Mouse (Mus musculus) stomach, postnatal 0 days (tissue): ENCODE measurements at regions not wholly inside any gene's neighbourhood (a gene's known extent, or its start where the extent isn't known, plus 50 kb on each side); places are given as distances from the start of the nearest gene placed in this dataset.

Experiments used
- ATAC-seq: fragments of 200-750 bp; cut with Nextera tagmentation; 2 replicates; pipeline ENCODE4 v1.8.0; 2017; ENCODE audit not compliant: low FRiP score, low TSS enrichment
- DNase-seq: peaks from one replicate; pipeline ENCODE4 v3.0.0-alpha.2; 2016; ENCODE audit warnings: low spot score
- H3K27ac ChIP-seq: fragments of 300-500 bp; sonication (generic); replicated peaks from 2 replicates; pipeline ENCODE4 v1.5.1; 2014; ENCODE audit warnings: mild to moderate bottlenecking, control low read depth
- H3K27me3 ChIP-seq: fragments of 300-500 bp; sonication (generic); 2 replicates; pipeline ENCODE4 v1.6.1; 2014; ENCODE audit warnings: low read length; ENCODE audit not compliant: control insufficient read depth, insufficient read depth
- H3K36me3 ChIP-seq: fragments of 300-500 bp; sonication (generic); 2 replicates; pipeline ENCODE4 v1.6.1; 2014; ENCODE audit warnings: low read length, mixed read lengths; ENCODE audit not compliant: control insufficient read depth, insufficient read depth
- H3K4me1 ChIP-seq: fragments of 300-500 bp; sonication (generic); replicated peaks from 2 replicates; pipeline ENCODE4 v1.6.1; 2014; ENCODE audit warnings: antibody characterized with exemption; ENCODE audit not compliant: control insufficient read depth, insufficient read depth
- H3K4me2 ChIP-seq: fragments of 300-500 bp; sonication (generic); replicated peaks from 2 replicates; pipeline ENCODE4 v1.6.1; 2014; ENCODE audit warnings: low read depth, mild to moderate bottlenecking, control low read depth, moderate library complexity
- H3K4me3 ChIP-seq: fragments of 300-500 bp; sonication (generic); 2 replicates; pipeline ENCODE4 v1.5.1; 2014; ENCODE audit warnings: low read depth, low read length, control low read depth
- H3K9ac ChIP-seq: fragments of 300-500 bp; sonication (generic); 2 replicates; pipeline ENCODE4 v1.6.1; 2014; ENCODE audit warnings: mild to moderate bottlenecking, low read length, control low read depth, mixed read lengths
- H3K9me3 ChIP-seq: fragments of 300-500 bp; sonication (generic); 2 replicates; pipeline ENCODE4 v1.6.1; 2016; ENCODE audit warnings: low read length; ENCODE audit not compliant: control insufficient read depth
- CTCF ChIP-seq: IDR thresholded peaks from 2 replicates; pipeline ENCODE4 v1.5.1; 2016; ENCODE audit warnings: antibody characterized with exemption, low read depth, mild to moderate bottlenecking, moderate library complexity
- EP300 ChIP-seq: optimal IDR thresholded peaks from 2 replicates; pipeline ENCODE3; 2016; ENCODE audit warnings: antibody characterized with exemption
- WGBS: fragments of 180-500 bp; shearing (Covaris S2); extraction: QIAGEN DNeasy Blood & Tissue Kit; methylation state at CpG from one replicate; pipeline ENCODE4 v1.1.7; 2014; 5-methylcytosine and 5-hydroxymethylcytosine counted together

DNA sequence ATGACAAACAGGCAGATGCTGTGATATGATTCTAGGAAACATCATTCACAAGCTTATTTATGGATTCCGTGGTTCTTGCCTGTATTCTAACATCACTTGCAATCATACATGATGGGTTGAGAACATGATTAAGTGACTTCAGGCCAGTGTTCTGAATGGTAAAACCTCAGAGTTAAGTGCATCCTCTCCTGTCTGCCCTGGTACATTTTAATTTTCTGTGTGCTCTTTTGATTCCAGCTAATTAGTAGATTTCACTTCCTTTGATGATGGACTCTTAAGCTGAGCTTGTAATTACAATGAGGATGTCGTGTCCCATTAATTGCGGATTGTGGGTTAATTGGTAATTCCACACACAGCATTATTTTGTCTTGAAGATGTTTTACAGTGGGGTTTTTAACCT is 618.6 kb upstream of the Adarb2 start:
- ATAC-seq (no peak), DNase-seq (no peak)
- H3K27me3 ChIP-seq, result no peaks in the 10 kb centered on the region
- H3K4me2 ChIP-seq, result no peak overlapping the region
- H3K36me3 ChIP-seq, result no peaks in the 10 kb centered on the region
- no peak overlapping the region for H3K27ac ChIP-seq
- WGBS, result 78% methylated on average over 3 of the region's 3 CpGs
- H3K4me1 ChIP-seq, result no peaks in the 10 kb centered on the region
- H3K9me3 ChIP-seq, result no peaks in the 10 kb centered on the region
- TF ChIP-seq CTCF, result no peak
- no peak for TF ChIP-seq EP300
- no peak overlapping the region for H3K4me3 ChIP-seq
- no peak overlapping the region for H3K9ac ChIP-seq
